Mouse (Mus musculus) olfactory bulb, adult 2 months (tissue): ENCODE measurements at regions not wholly inside any gene's neighbourhood (a gene's known extent, or its start where the extent isn't known, plus 50 kb on each side); places are given as distances from the start of the nearest gene placed in this dataset.

Experiments used
- CTCF ChIP-seq: fragments of 200-500 bp; IDR thresholded peaks from 2 replicates; pipeline ENCODE4 v1.5.1; 2012; ENCODE audit warnings: low read depth, mild to moderate bottlenecking, low read length, moderate library complexity; ENCODE audit not compliant: insufficient read depth
- POLR2A ChIP-seq: fragments of 200-500 bp; IDR thresholded peaks from 2 replicates; pipeline ENCODE4 v1.6.1; 2012; ENCODE audit warnings: mild to moderate bottlenecking, low read depth, low read length, moderate library complexity; ENCODE audit not compliant: insufficient read depth

DNA sequence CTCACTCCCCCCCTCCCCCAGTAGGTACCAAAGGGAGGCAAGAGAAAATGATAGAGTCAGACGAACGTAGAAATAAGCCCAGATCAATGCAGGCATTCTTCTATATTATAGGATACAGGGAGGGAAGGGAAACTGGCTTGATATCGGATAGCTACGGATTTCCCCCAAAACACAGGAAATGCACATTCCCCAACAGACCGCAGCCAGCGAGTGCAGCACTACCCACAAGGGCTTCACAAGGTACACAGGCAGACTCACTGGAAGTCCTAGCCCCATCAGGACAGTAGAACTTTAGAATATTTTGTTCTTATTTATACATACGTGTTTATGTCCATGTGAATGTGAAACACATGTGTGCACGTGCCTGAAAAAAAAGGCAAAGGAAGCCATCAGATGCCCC, 218.8 kb upstream of the Habp2 start:
- TF ChIP-seq POLR2A = no peak
- no peak for TF ChIP-seq CTCF
